Mouse (Mus musculus) forelimb bud, embryonic 11.5 days (tissue): ENCODE results near the gene Nudt9.
"Not testable (repeated sequence)": the region's sequence is repeated elsewhere in the genome, so short reads cannot be mapped to it uniquely, and the experiment has no call there.

Experiments used
- DNase-seq: peaks from one replicate; pipeline ENCODE4 v3.0.0-alpha.2; 2012; ENCODE audit warnings: low read depth, low spot score

The Nudt9 gene

GRCm38 (mm10) chr5:104046256-104047199 is at the start of gene Nudt9:
Gene Nudt9 (plus strand): TSS chr5:104046306.
- DNase-seq = peak; percentile 99

- DNase-seq = no peak
These were observed 47.4 kb upstream of the Nudt9 start for GRCm38 (mm10) chr5:103998739-103999138.

DNA sequence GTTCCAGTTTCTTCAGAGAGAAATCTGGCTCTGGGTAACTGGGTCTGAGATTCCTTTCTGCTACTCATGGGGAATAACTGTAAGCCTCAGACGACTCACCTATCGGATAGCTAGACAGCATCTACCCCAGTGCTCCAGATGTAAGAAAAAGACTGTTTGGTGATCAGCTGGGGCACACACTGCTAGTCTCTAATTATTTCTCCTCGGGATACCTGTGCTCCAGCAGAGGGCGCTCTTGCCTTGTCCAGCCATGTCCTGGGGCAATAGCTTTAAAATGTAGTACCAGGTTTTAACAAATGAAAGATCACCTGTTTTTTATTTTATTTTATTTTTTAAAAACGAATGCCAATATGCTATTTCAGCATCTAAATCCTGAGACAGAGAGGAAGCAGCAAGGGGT is 46.4 kb upstream of the Nudt9 start:
- DNase-seq = peak; percentile 77

GRCm38 (mm10) chr5:104002549-104003255 is 43.4 kb upstream of the Nudt9 start:
- no peak for DNase-seq

GRCm38 (mm10) chr5:104003256-104003931 is 42.7 kb upstream of the Nudt9 start:
- DNase-seq = no peak

GRCm38 (mm10) chr5:104003955-104004354 is 42.2 kb upstream of the Nudt9 start:
- no peak for DNase-seq

DNA sequence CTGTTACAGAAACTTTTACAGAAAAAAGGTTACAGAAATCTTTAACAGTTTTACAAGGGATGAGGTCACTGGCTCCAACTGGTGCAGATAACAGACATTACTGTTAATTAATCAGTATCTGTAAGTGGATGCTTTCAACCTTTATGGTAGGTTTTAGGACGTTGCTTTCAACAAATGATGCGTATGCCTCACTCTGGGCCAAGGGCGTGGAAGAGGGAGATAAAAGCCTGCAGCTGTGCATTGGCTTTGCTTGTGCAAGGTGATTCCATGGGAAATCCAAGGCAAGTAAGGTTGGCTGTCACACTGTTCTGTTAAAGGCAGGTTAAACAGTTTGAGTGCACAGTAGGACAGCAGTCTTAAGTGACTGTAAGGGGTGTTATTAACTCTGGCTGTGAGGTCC is 39.3 kb upstream of the Nudt9 start:
- no peak for DNase-seq

DNA sequence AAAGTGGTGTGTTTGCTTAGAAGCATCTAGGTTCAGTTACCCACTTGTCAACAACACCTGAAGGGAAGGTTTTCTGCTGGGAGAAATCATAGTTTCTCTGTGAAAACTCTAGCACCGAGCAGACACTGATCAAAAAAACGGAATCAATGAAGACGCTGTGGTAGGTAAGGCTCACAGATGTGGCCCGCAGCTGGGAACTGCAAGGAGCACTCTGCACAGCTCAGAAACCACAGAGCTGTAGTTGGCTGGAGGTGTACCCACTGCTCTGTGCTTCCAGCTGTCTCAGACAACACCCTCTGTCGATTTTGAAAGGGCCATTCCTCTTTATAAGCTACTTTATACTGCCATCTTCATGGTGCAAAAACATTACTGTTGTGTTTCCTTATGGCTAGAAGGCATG is 38.3 kb upstream of the Nudt9 start:
- DNase-seq = no peak

DNA sequence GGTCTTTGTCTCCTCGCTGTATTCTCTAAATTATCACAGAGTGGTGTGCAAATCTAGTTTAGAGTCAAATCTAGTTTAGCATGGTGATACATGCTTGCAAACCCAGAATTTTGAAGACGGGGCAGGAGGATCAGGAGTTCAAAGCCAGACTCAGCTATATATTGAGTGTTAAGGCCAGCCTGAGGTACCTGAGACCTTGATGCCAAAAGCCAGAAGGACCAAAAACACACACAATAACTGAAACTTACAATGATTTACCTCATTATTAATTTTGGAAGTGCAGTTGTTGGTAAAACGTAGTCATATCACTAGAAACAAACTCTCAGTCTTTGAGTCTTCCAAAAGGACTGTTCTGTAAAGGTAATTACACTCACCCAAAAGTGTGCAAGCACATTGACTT is 36.7 kb upstream of the Nudt9 start:
- DNase-seq = no peak

- no peak for DNase-seq
These were observed 35.8 kb upstream of the Nudt9 start for GRCm38 (mm10) chr5:104010261-104010660.

- DNase-seq = no peak
These were observed 34.7 kb upstream of the Nudt9 start for GRCm38 (mm10) chr5:104011419-104011818.

DNA sequence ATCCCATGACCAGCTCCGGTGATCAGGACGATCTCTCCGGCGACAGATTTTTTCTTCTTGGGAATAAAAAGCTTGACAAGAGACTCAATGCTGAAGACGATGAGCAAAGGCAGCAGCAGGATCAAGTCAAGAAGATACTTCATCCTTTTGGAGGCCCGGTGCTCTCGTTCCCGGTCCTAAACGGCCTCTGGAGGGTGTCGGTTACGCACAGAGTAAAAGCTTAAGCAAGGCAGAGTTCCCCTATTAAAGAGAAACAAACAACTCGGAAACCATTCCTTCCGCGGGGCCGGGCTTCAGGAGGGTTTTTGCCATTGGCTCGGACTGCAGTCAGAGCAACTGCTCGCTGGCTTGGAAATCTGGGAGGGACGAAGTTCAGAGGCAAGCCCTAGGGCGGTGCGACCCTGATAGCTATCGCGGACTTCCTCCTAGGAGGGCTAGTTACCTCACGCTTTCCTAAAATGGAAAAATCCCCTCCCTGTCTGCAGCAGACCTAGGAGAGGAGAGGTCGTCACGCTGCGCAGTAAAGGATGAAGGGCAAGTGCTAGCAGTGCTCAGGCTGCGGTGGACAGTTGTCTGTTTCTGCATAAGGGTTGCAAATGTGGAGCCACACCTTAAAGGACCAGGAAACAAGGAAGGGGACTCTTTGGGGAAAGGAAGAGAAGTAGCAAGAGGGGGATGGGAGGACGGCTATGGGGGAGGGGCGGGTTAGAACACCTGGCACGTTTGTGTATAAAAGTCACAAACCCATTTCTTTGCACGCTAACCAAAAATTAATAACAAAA is 24.3 kb upstream of the Nudt9 start, which contains the start of gene Hsd17b11:
Hsd17b11 (minus strand) TSS at position 323 of the 782 bp plus-strand sequence.
- DNase-seq = peak; percentile 80

GRCm38 (mm10) chr5:104022558-104022957 is 23.5 kb upstream of the Nudt9 start:
- no peak for DNase-seq

- no peak for DNase-seq
These were observed 22.7 kb upstream of the Nudt9 start for GRCm38 (mm10) chr5:104023289-104024020.

DNA sequence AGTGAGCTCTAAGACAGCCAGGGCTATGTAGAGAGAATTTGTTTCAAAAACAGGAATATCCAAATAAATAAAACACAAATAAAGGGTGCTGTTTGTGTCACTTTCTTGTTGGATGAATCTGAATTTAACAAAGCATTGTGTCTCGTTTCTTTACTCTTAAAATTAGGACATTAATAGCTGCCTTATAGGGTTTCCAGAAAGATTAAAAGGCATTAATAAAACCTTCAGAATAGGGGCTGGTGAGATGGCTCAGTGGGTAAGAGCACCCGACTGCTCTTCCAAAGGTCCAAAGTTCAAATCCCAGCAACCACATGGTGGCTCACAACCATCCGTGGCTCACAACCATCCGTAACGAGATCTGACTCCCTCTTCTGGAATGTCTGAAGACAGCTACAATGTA is 21.9 kb upstream of the Nudt9 start:
- DNase-seq = not testable (repeated sequence)

DNA sequence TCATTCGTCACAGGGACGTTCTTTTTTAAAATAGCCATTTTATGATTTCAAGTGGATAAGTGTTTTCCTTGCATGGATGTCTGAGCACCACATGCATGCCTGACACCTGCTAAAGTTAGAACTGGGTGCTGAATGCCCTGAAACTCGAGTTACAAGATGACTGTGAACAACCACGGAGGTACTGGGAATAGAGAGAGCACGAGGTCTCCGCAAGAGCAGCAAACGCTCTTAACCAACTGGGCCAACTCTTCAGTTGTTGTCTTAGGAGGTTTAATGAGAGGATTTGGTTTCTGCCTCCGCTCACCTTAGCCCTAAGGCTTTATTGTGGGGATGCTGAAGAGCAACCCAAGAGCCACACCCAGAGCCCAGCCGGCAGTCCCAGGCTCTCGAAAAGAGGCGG is 21.3 kb upstream of the Nudt9 start:
- no peak for DNase-seq

GRCm38 (mm10) chr5:104025245-104025854 is 20.8 kb upstream of the Nudt9 start:
- DNase-seq = no peak

- DNase-seq = no peak
These were observed 13.5 kb upstream of the Nudt9 start for GRCm38 (mm10) chr5:104032434-104033097.

- DNase-seq = no peak
These were observed 11.0 kb upstream of the Nudt9 start for GRCm38 (mm10) chr5:104035066-104035465.

DNA sequence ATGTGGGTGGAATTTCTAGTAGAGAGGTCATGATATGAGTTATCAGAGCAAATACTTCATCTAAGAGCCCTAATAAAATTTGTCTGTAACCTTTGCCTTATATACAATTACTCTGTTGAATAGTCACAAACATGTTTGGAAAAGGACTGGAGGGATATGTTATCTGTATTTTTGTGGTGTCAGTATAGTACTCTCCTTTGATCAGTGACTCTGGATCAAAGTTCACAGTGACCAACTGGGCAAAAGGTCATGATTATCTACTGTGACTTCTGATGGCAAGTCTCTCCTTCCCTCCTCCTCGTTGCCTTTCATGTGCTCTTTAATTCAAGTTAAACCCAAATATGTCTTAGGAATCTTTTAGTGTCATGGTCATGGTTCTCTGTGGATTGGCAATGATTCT is 10.3 kb upstream of the Nudt9 start:
- DNase-seq = no peak
